Mouse (Mus musculus): ENCODE measurements around the gene Hist1h4h.
"Not testable (repeated sequence)": the region's sequence is repeated elsewhere in the genome, so short reads cannot be mapped to it uniquely, and the experiment has no call there.

The Hist1h4h gene

GRCm38 (mm10) chr13:23554925-23555838 is 24.3 kb downstream of the Hist1h4h start:
- peak; percentile 71 to 72 for DNase-seq (ENCODE audit: low spot score in 2 of 2)

GRCm38 (mm10) chr13:23555839-23556416 is 25.1 kb downstream of the Hist1h4h start:
- DNase-seq (ENCODE audit: low spot score in 2 of 2) = peak; percentile 35 to 40

- DNase-seq (ENCODE audit: low spot score in 2 of 2) = no peak
Observed at GRCm38 (mm10) chr13:23556906-23557305, 26.1 kb downstream of the Hist1h4h start.

- not testable (repeated sequence) for DNase-seq (ENCODE audit: low spot score in 2 of 2)
Observed at GRCm38 (mm10) chr13:23560699-23561098, 29.8 kb downstream of the Hist1h4h start.

- not testable (repeated sequence) for DNase-seq (ENCODE audit: low spot score in 2 of 2)
Observed at GRCm38 (mm10) chr13:23561531-23561882, 30.7 kb downstream of the Hist1h4h start.

- DNase-seq (ENCODE audit: low spot score in 2 of 2) = peak; percentile 95
Observed at GRCm38 (mm10) chr13:23561883-23562659, 31.2 kb downstream of the Hist1h4h start, which contains the start of gene Hist1h3e. Gene Hist1h3e, minus strand, starts transcription at chr13:23562369.

- DNase-seq (ENCODE audit: low spot score in 2 of 2) = no peak
Observed at GRCm38 (mm10) chr13:23562699-23563462, 32.0 kb downstream of the Hist1h4h start.

GRCm38 (mm10) chr13:23564482-23564881 is 33.6 kb downstream of the Hist1h4h start:
- DNase-seq (ENCODE audit: low spot score in 2 of 2) = no peak

GRCm38 (mm10) chr13:23570261-23571021 is 39.6 kb downstream of the Hist1h4h start:
- not testable (repeated sequence) for DNase-seq (ENCODE audit: low spot score in 2 of 2)

- peak; percentile 64 to 67 for DNase-seq (ENCODE audit: low spot score in 2 of 2)
Observed at GRCm38 (mm10) chr13:23571022-23571503, 40.2 kb downstream of the Hist1h4h start, which contains the start of the genes Hist1h2ae and Hist1h2bg. Gene Hist1h2ae, minus strand, starts transcription at chr13:23571220. Gene Hist1h2bg, plus strand, starts transcription at chr13:23571396.

GRCm38 (mm10) chr13:23571504-23572217 is 40.8 kb downstream of the Hist1h4h start:
- DNase-seq (ENCODE audit: low spot score in 2 of 2) = not testable (repeated sequence)

- no peak for DNase-seq (ENCODE audit: low spot score in 2 of 2)
Observed at GRCm38 (mm10) chr13:23572218-23573033, 41.6 kb downstream of the Hist1h4h start.

GRCm38 (mm10) chr13:23573034-23573897 is 42.4 kb downstream of the Hist1h4h start:
- DNase-seq (ENCODE audit: low spot score in 2 of 2) = not testable (repeated sequence)

GRCm38 (mm10) chr13:23573898-23574524 is 43.2 kb downstream of the Hist1h4h start, which contains the start of the genes Hist1h2bf and Hist1h2ad:
Gene Hist1h2bf, minus strand, starts transcription at chr13:23574196.
Gene Hist1h2ad, plus strand, starts transcription at chr13:23574381.
- DNase-seq (ENCODE audit: low spot score in 2 of 2) = peak; percentile 91 to 96

GRCm38 (mm10) chr13:23574546-23575170 is 43.8 kb downstream of the Hist1h4h start:
- DNase-seq (ENCODE audit: low spot score in 2 of 2) = not testable (repeated sequence)

- DNase-seq (ENCODE audit: low spot score in 2 of 2) = peak in 1 of 2 experiments; percentile 53
Observed at GRCm38 (mm10) chr13:23575271-23575851, 44.5 kb downstream of the Hist1h4h start, which contains the start of gene Hist1h3d. Gene Hist1h3d, plus strand, starts transcription at chr13:23575763.
